Mouse (Mus musculus): ENCODE results near the gene Gm10197. TPM values are rescaled to one million over a fixed set of nuclear protein-coding genes. Genes with fewer than 3 reads are reported as not detected.

Gene Gm10197
- total RNA-seq (2014; rRNA removed; ENCODE audit: low replicate concordance) (not detected in 2 replicates), polyA plus RNA-seq (2015; fragmentation: Nextera tagmentation; extraction: Ambion mirVana) (not detected in 2 replicates)

DNA sequence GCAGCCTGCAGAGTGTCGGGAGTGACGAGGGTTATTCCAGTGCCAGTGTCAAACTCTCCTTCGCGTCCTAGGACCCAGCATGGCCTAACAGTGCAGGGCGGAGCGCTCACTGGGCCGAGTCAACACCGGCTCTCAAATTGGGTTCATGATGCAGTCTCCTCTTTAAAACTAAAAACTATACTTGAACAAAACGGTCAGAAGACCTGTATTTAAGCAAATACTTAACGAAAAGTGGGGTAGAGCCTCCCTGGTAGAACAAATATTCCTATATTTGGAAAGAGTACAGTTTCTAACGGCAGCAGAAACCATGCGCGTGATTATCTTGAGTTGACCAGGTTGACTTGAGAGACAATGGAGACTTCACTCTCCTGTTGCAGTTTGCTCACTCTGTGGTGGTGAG is at the start of gene Gm10197:
Gene Gm10197 (minus strand): TSS at position 101 of the 400 bp plus-strand sequence.
- Histone ChIP-seq H3K4me3 (ENCODE audit: low read depth, low read length) (no peak within 1 kb of the TSS), H3K27ac (ENCODE audit: low read depth) (no peak within 1 kb of the TSS), H3K27me3 (ENCODE audit: control insufficient read depth, insufficient read depth, low read length) (no peaks in the 10 kb centered on the region), H3K4me1 (ENCODE audit: control insufficient read depth, insufficient read depth) (no peaks in the 10 kb centered on the region), H3K9me3 (replicated peaks; ENCODE audit: control insufficient read depth, low read length) (no peaks in the 10 kb centered on the region), H3K4me2 (ENCODE audit: low read depth, low read length) (no peak within 1 kb of the TSS), H3K9ac (replicated peaks; ENCODE audit: low read depth, low read length) (no peak within 1 kb of the TSS), H3K36me3 (replicated peaks; ENCODE audit: control insufficient read depth, insufficient read depth, low read length) (peaks cover 39% of the 10 kb centered on the region)
- WGBS = 70% methylated on average over 13 of the region's 13 CpGs
- ATAC-seq (ENCODE audit: insufficient read depth, low read depth) (no peak), DNase-seq (ENCODE audit: low spot score) (no peak)
- TF ChIP-seq CTCF (IDR thresholded peaks at IDR 0.05; ENCODE audit: low read depth) (no peak), EP300 (IDR thresholded peaks at IDR 0.05; ENCODE audit: low read depth) (no peak)

DNA sequence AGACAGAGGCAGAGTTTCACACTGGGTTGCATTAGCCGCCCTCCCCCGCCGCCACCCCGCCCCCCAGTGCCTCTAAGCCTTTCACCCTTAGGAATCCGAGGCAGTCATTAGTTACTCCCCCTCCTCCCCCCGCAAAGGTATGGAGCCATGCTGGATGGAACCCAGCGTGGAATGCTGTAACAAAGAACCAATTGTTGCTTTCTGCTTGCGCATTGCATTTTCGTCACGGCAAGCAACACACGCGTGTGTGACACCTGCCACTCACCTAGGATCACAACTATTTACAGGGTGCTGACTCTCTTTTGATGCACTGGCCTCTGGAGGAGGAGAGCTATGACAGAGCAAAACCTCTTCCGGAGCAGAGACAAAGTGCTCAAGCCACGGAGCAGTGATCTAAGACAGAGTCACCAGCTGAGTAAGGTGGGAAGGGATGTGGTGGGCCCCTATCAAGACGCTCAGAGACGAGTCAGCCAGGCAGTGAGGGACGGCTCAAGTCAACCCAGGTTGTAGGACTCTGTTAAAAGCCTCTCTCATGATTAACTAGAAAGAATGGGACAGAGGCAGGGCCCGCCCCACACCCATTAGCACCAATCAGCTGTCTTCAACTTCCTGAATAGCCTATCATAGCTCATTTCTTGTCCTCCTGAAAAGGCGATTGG is 49.5 kb upstream of the Gm10197 start:
- no peaks in the 10 kb centered on the region for H3K27me3 ChIP-seq (ENCODE audit: control insufficient read depth, insufficient read depth, low read length)
- ATAC-seq (ENCODE audit: insufficient read depth, low read depth) (peak; percentile 91), DNase-seq (ENCODE audit: low spot score) (peak; percentile 91)
- peaks cover 5% of the 10 kb centered on the region for H3K4me1 ChIP-seq (ENCODE audit: control insufficient read depth, insufficient read depth)
- H3K4me3 ChIP-seq (ENCODE audit: low read depth, low read length) = peak overlapping the region; percentile 47
- peak overlapping the region; percentile 84 for H3K27ac ChIP-seq (ENCODE audit: low read depth)
- peak overlapping the region; percentile 41; the same call in 1 of the 2 replicates for H3K9ac ChIP-seq (replicated peaks; ENCODE audit: low read depth, low read length)
- peak overlapping the region; percentile 77 for H3K4me2 ChIP-seq (ENCODE audit: low read depth, low read length)
- WGBS = 2% methylated on average over 19 of the region's 19 CpGs
- no peaks in the 10 kb centered on the region for H3K9me3 ChIP-seq (replicated peaks; ENCODE audit: control insufficient read depth, low read length)
- H3K36me3 ChIP-seq (replicated peaks; ENCODE audit: control insufficient read depth, insufficient read depth, low read length) = no peaks in the 10 kb centered on the region
- TF ChIP-seq CTCF (IDR thresholded peaks at IDR 0.05; ENCODE audit: low read depth) = no peak
- TF ChIP-seq EP300 (IDR thresholded peaks at IDR 0.05; ENCODE audit: low read depth) = no peak

DNA sequence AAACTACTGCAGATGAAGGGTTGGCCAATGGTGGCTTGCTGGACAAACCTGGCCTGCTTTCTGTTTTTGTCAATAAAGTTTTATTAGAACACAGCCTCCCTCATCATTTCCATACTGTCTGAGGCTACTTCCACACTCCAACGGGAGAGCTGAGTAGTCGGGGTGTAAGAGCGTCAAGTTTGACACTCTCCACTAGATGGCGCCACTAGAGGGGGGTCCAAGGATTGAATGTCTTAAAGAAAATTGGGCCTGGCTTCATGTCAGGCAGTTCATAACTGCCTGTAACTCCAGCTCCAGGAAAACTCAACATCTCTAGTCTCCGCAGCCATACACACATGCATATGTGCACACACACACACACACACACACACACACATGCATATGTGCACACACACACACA is 48.3 kb upstream of the Gm10197 start:
- H3K36me3 ChIP-seq (replicated peaks; ENCODE audit: control insufficient read depth, insufficient read depth, low read length) = no peaks in the 10 kb centered on the region
- 37% methylated on average over 5 of the region's 5 CpGs for WGBS
- TF ChIP-seq CTCF (IDR thresholded peaks at IDR 0.05; ENCODE audit: low read depth) (peak; percentile 72), EP300 (IDR thresholded peaks at IDR 0.05; ENCODE audit: low read depth) (no peak)

GRCm38 (mm10) chr19:53415198-53415597 is 43.6 kb upstream of the Gm10197 start:
- no peak for DNase-seq (ENCODE audit: low spot score)
- TF ChIP-seq EP300 (IDR thresholded peaks at IDR 0.05; ENCODE audit: low read depth) (no peak), CTCF (IDR thresholded peaks at IDR 0.05; ENCODE audit: low read depth) (no peak)
- Histone ChIP-seq H3K36me3 (replicated peaks; ENCODE audit: control insufficient read depth, insufficient read depth, low read length) (no peaks in the 10 kb centered on the region), H3K4me3 (ENCODE audit: low read depth, low read length) (no peak overlapping the region), H3K9me3 (replicated peaks; ENCODE audit: control insufficient read depth, low read length) (no peaks in the 10 kb centered on the region), H3K4me1 (ENCODE audit: control insufficient read depth, insufficient read depth) (peaks cover 13% of the 10 kb centered on the region), H3K4me2 (ENCODE audit: low read depth, low read length) (no peak overlapping the region), H3K27me3 (ENCODE audit: control insufficient read depth, insufficient read depth, low read length) (no peaks in the 10 kb centered on the region), H3K27ac (ENCODE audit: low read depth) (no peak overlapping the region), H3K9ac (replicated peaks; ENCODE audit: low read depth, low read length) (no peak overlapping the region)
- WGBS = 82% methylated on average over 17 of the region's 17 CpGs
- no peak for ATAC-seq (ENCODE audit: insufficient read depth, low read depth)

More for the DNA sequence above, 48.3 kb upstream of the Gm10197 start:
- peak; percentile 69 for DNase-seq (ENCODE audit: low spot score)
- H3K27ac ChIP-seq (ENCODE audit: low read depth) = no peak overlapping the region
- no peaks in the 10 kb centered on the region for H3K27me3 ChIP-seq (ENCODE audit: control insufficient read depth, insufficient read depth, low read length)
- no peaks in the 10 kb centered on the region for H3K9me3 ChIP-seq (replicated peaks; ENCODE audit: control insufficient read depth, low read length)
- no peak overlapping the region for H3K9ac ChIP-seq (replicated peaks; ENCODE audit: low read depth, low read length)
- no peak overlapping the region for H3K4me3 ChIP-seq (ENCODE audit: low read depth, low read length)
- no peak overlapping the region for H3K4me2 ChIP-seq (ENCODE audit: low read depth, low read length)
- H3K4me1 ChIP-seq (ENCODE audit: control insufficient read depth, insufficient read depth) = peaks cover 4% of the 10 kb centered on the region
- peak; percentile 21; the same call in 1 of the 2 replicates for ATAC-seq (ENCODE audit: insufficient read depth, low read depth)

DNA sequence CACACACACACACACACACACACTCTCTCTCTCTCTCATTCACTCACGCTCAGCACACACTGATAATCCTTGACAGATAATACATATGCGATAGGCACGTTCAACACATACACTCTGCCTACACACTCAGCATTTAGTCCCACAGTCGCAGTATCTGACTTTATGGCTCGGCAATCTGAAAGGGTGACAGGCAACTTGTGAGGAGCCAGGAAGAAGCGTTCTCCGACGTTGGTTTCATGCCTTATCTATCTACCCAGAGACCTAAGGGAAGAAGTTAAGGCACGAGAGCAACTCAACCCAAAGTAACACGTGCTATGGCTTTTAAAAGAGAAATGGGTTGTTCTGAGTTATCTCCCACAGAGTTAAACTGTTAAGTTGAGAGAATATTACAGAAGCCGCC is 43.1 kb upstream of the Gm10197 start:
- H3K27ac ChIP-seq (ENCODE audit: low read depth) = no peak overlapping the region
- 43% methylated on average over 11 of the region's 11 CpGs for WGBS
- H3K4me3 ChIP-seq (ENCODE audit: low read depth, low read length) = no peak overlapping the region
- DNase-seq (ENCODE audit: low spot score) (no peak), ATAC-seq (ENCODE audit: insufficient read depth, low read depth) (no peak)
- no peaks in the 10 kb centered on the region for H3K36me3 ChIP-seq (replicated peaks; ENCODE audit: control insufficient read depth, insufficient read depth, low read length)
- H3K9me3 ChIP-seq (replicated peaks; ENCODE audit: control insufficient read depth, low read length) = no peaks in the 10 kb centered on the region
- TF ChIP-seq EP300 (IDR thresholded peaks at IDR 0.05; ENCODE audit: low read depth) (no peak), CTCF (IDR thresholded peaks at IDR 0.05; ENCODE audit: low read depth) (no peak)
- H3K27me3 ChIP-seq (ENCODE audit: control insufficient read depth, insufficient read depth, low read length) = no peaks in the 10 kb centered on the region
- no peak overlapping the region for H3K4me2 ChIP-seq (ENCODE audit: low read depth, low read length)
- no peak overlapping the region for H3K9ac ChIP-seq (replicated peaks; ENCODE audit: low read depth, low read length)
- H3K4me1 ChIP-seq (ENCODE audit: control insufficient read depth, insufficient read depth) = peaks cover 17% of the 10 kb centered on the region
